Mouse (Mus musculus): Measurements from ENCODE around the gene Cd47. TPM values are rescaled to one million over a fixed set of nuclear protein-coding genes. Genes with fewer than 3 reads are reported as not detected.
A peak's percentile ranks its signal among the peaks of the same experiment; 100 is the strongest.

Cd47 gene
- polyA plus RNA-seq, 1 experiment from 2014 or later = 40.0 TPM

DNA sequence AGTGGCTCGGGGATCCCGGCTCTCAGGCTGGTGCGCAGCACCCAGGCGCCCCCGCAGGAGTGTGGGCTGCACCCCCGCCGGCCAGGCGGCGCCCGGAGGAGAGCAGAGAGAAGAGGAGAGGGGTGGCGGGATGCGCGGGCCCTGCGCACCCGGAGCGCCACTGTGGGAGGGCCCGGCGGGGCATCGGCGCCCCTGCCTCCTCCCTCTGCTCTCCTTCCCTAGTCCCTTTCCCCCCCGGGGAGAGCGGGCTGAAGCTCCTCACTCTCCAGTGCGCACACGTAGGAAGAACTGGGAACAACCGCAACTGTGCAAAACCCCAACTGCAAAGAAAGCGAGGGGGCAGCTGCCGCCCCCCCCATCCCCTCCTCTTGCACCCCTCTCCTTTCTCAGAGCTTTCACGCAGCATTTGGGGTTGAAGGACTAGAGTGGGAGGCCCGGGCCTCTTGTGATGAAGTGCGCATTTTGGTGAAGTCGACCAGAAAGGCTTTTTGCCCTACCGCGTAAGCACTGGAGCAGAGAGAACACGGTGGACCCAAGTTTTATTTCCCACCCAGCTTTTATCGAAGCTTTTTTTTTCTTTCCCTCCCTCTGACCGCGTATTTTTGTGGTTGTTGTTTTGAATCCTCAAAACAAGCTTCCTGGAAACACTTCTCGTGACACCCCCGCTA, 55.6 kb downstream of the Cd47 start:
- Histone ChIP-seq H3K36me3 (no peaks in the 10 kb centered on the region), H3K27me3 (no peaks in the 10 kb centered on the region), H3K4me2 (peak overlapping the region; percentile 72), H3K9me3 (no peaks in the 10 kb centered on the region), H3K4me3 (replicated peaks) (peak overlapping the region; percentile 90), H3K9ac (replicated peaks) (peak overlapping the region; percentile 85), H3K4me1 (replicated peaks) (peaks cover 5% of the 10 kb centered on the region), H3K27ac (peak overlapping the region; percentile 97)
- peak; percentile 78; the same call in 1 of the 2 replicates for ATAC-seq (ENCODE audit: insufficient number of reproducible peaks, insufficient read depth, low FRiP score, low TSS enrichment, low read depth)
- WGBS = under 1% methylated on average over 37 of the region's 39 CpGs

DNA sequence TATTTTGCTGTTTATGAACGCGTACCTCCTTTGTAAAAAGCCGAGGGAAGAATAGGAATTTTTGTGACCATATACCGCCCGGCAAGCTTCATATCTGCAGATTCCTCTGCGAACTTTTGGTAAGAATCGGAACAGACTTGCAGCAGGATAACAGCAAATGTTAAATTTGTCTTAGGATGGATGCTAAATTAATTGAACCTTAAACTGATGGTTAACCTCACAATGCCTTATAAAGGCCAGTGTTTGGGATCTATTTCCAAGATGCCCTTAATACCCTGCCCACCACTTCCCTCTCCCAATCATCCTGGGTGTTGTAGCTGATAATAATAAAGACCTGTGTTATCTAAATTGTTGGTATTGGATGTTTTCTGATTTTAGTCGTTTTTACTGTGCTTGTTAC, 56.3 kb downstream of the Cd47 start:
- WGBS = 38% methylated on average over 8 of the region's 8 CpGs
- no peaks in the 10 kb centered on the region for H3K27me3 ChIP-seq
- peak overlapping the region; percentile 90 for H3K4me3 ChIP-seq (replicated peaks)
- H3K4me1 ChIP-seq (replicated peaks) = peaks cover 5% of the 10 kb centered on the region
- ATAC-seq (ENCODE audit: insufficient number of reproducible peaks, insufficient read depth, low FRiP score, low TSS enrichment, low read depth) = no peak
- H3K36me3 ChIP-seq = no peaks in the 10 kb centered on the region
- peak overlapping the region; percentile 72 for H3K4me2 ChIP-seq
- H3K9me3 ChIP-seq = no peaks in the 10 kb centered on the region
- no peak overlapping the region for H3K27ac ChIP-seq
- peak overlapping the region; percentile 85 for H3K9ac ChIP-seq (replicated peaks)

DNA sequence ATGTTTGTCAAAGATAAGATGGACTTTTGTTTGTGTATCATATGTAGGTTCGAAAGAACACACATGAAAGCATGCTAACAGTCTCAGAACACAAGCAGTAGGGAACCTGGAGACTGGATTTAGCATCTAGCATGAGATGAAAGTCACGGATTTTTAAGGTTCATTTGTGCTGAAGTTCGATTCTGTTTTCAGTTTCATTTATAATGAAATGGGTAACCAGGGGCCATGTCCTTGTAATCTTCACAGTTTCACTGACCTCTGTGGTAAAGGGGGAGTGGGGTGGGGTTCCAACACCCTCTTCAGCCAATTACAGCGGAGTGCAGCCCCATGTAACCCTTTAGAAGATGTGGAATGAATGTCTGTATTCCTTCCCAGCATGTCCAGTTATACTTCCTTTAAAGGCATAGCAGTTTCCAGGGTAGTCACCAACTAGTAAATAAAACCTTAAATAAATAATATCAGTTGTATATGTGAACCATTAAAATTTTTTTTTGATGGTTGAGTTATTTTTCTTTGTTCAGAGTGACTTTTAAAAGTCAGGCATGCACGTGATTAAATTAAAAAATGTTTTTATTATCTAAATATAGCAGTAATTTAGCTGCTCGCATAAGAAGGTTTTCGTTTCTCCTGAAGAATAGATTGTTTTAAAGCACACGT, 57.3 kb downstream of the Cd47 start:
- Histone ChIP-seq H3K9me3 (no peaks in the 10 kb centered on the region), H3K27ac (no peak overlapping the region), H3K36me3 (no peaks in the 10 kb centered on the region), H3K9ac (replicated peaks) (no peak overlapping the region), H3K4me2 (peak overlapping the region; percentile 72), H3K4me1 (replicated peaks) (peaks cover 5% of the 10 kb centered on the region), H3K27me3 (no peaks in the 10 kb centered on the region), H3K4me3 (replicated peaks) (no peak overlapping the region; the same call in 1 of the 2 replicates)
- WGBS = 67% methylated on average over 8 of the region's 8 CpGs
- no peak for ATAC-seq (ENCODE audit: insufficient number of reproducible peaks, insufficient read depth, low FRiP score, low TSS enrichment, low read depth)

DNA sequence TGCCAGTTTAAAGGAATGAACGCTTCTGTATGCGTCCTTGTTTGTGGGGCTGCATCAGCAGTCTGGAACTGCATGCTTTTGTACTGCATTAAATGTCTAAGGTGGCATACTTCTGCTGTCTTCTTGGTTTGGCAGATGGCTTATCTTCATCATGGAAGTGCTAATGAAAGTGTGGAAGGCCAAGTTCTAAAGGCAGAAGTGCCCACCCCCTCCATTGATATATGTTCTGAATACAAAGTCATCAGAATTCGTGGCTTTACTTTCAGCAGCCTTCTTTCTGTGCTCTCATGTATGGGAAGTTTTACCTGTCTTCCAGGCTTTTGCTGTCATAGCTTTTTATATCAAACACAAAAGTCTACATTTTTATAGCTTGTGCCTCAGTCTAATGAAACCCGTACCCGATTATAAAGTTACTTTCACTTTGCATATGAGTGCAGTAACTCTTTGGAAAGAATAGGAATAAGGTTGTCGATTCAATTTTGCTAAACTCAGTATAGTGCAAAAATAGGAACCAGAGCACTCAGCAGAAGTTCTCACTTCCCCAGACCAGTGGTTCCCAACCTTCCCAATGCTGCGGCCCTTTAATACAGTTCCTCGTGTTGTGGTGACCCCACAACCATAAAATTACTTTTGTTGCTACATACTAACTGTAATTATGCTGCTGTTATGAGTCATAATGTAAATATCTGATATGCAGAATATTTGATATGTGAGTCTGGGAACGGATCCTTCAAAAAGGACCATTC, 58.0 kb downstream of the Cd47 start:
- H3K4me2 ChIP-seq = no peak overlapping the region
- WGBS = 79% methylated on average over 9 of the region's 9 CpGs

GRCm38 (mm10) chr16:49858907-49859853, 58.8 kb downstream of the Cd47 start:
- H3K27me3 ChIP-seq = no peaks in the 10 kb centered on the region
- H3K27ac ChIP-seq = no peak overlapping the region
- H3K4me1 ChIP-seq (replicated peaks) = peaks cover 5% of the 10 kb centered on the region
- H3K36me3 ChIP-seq = no peaks in the 10 kb centered on the region
- 78% methylated on average over 4 of the region's 4 CpGs for WGBS
- H3K9ac ChIP-seq (replicated peaks) = no peak overlapping the region
- no peak for ATAC-seq (ENCODE audit: insufficient number of reproducible peaks, insufficient read depth, low FRiP score, low TSS enrichment, low read depth)
- no peaks in the 10 kb centered on the region for H3K9me3 ChIP-seq
- H3K4me3 ChIP-seq (replicated peaks) = no peak overlapping the region
- H3K4me2 ChIP-seq = no peak overlapping the region

More for the DNA sequence above, 58.0 kb downstream of the Cd47 start:
- Histone ChIP-seq H3K27me3 (no peaks in the 10 kb centered on the region), H3K27ac (no peak overlapping the region), H3K4me1 (replicated peaks) (peaks cover 5% of the 10 kb centered on the region), H3K36me3 (no peaks in the 10 kb centered on the region), H3K4me3 (replicated peaks) (no peak overlapping the region), H3K9me3 (no peaks in the 10 kb centered on the region), H3K9ac (replicated peaks) (no peak overlapping the region; the same call in 1 of the 2 replicates)
- ATAC-seq (ENCODE audit: insufficient number of reproducible peaks, insufficient read depth, low FRiP score, low TSS enrichment, low read depth) = no peak

DNA sequence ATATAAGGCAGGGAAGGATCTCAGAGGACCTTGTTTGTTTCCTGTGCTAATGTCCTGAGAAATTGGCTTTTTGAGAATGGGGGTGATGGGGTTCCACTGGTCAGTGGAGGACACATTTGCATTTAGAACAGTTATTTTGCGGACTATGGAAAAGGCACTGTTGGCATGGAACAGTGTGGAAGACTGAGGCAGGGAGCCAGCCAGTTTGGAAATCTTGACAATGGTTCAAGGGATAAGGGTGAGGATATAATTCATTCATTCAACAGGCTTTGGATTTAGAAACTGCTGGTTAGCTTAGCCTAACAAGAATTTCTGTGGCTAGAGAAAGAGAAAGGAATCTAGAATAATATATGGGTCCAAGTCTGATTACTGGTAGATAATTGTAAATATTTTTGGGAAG, 61.7 kb downstream of the Cd47 start:
- H3K4me3 ChIP-seq (replicated peaks) = no peak overlapping the region
- H3K36me3 ChIP-seq = no peaks in the 10 kb centered on the region
- no peak overlapping the region for H3K4me2 ChIP-seq
- peaks cover 5% of the 10 kb centered on the region for H3K4me1 ChIP-seq (replicated peaks)
- no peaks in the 10 kb centered on the region for H3K27me3 ChIP-seq
- H3K27ac ChIP-seq = no peak overlapping the region
- peaks cover 5% of the 10 kb centered on the region; the same call in 1 of the 2 replicates for H3K9me3 ChIP-seq
- no peak overlapping the region for H3K9ac ChIP-seq (replicated peaks)
- no peak for ATAC-seq (ENCODE audit: insufficient number of reproducible peaks, insufficient read depth, low FRiP score, low TSS enrichment, low read depth)
- WGBS = 94% methylated on average over 1 of the region's 1 CpGs

DNA sequence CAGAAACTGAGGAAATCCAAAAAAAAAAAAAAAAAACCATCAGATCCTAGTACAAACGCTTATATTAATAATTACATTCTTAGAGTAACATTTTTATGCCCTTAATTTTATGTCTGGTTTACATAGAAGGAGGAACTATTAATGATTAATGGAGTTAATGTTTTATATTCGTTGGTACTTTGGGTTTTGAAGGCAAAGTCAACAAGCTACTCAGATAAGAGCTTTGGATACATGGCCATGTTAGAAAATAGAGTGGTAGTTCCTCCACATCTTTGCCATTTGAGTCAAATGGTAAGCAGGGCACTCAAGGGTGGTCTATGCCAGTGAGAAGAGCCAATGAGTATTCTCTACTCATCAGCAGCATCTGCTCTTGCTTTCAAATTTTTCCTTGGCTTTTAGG, 66.3 kb downstream of the Cd47 start:
- 81% methylated on average over 2 of the region's 2 CpGs for WGBS

GRCm38 (mm10) chr16:49868278-49868677, 67.9 kb downstream of the Cd47 start:
- Histone ChIP-seq H3K4me1 (replicated peaks) (no peaks in the 10 kb centered on the region), H3K27ac (no peak overlapping the region), H3K4me3 (replicated peaks) (no peak overlapping the region), H3K4me2 (no peak overlapping the region), H3K27me3 (no peaks in the 10 kb centered on the region), H3K9me3 (peaks cover 5% of the 10 kb centered on the region; the same call in 1 of the 2 replicates), H3K9ac (replicated peaks) (no peak overlapping the region), H3K36me3 (peaks cover 20% of the 10 kb centered on the region)
- WGBS = 91% methylated on average over 1 of the region's 1 CpGs
- no peak for ATAC-seq (ENCODE audit: insufficient number of reproducible peaks, insufficient read depth, low FRiP score, low TSS enrichment, low read depth)

More for the DNA sequence above, 66.3 kb downstream of the Cd47 start:
- H3K4me2 ChIP-seq = no peak overlapping the region
- H3K27me3 ChIP-seq = no peaks in the 10 kb centered on the region
- no peaks in the 10 kb centered on the region for H3K4me1 ChIP-seq (replicated peaks)
- ATAC-seq (ENCODE audit: insufficient number of reproducible peaks, insufficient read depth, low FRiP score, low TSS enrichment, low read depth) = no peak
- no peak overlapping the region for H3K9ac ChIP-seq (replicated peaks)
- peaks cover 5% of the 10 kb centered on the region; the same call in 1 of the 2 replicates for H3K9me3 ChIP-seq
- peaks cover 20% of the 10 kb centered on the region for H3K36me3 ChIP-seq
- H3K27ac ChIP-seq = no peak overlapping the region
- no peak overlapping the region for H3K4me3 ChIP-seq (replicated peaks)

GRCm38 (mm10) chr16:49873918-49874317, 73.6 kb downstream of the Cd47 start:
- Histone ChIP-seq H3K27me3 (no peaks in the 10 kb centered on the region), H3K9ac (replicated peaks) (no peak overlapping the region), H3K4me2 (no peak overlapping the region), H3K4me3 (replicated peaks) (no peak overlapping the region), H3K4me1 (replicated peaks) (no peaks in the 10 kb centered on the region), H3K9me3 (no peaks in the 10 kb centered on the region), H3K36me3 (peaks cover 7% of the 10 kb centered on the region; the same call in 1 of the 2 replicates), H3K27ac (no peak overlapping the region)
- WGBS = 85% methylated on average over 2 of the region's 2 CpGs
- no peak for ATAC-seq (ENCODE audit: insufficient number of reproducible peaks, insufficient read depth, low FRiP score, low TSS enrichment, low read depth)

- no peak overlapping the region for H3K4me3 ChIP-seq (replicated peaks)
- H3K36me3 ChIP-seq = peaks cover under 1% of the 10 kb centered on the region; the same call in 1 of the 2 replicates
- no peak overlapping the region for H3K4me2 ChIP-seq
- H3K4me1 ChIP-seq (replicated peaks) = no peaks in the 10 kb centered on the region
- no peak overlapping the region for H3K27ac ChIP-seq
- 73% methylated on average over 1 of the region's 1 CpGs for WGBS
- no peak for ATAC-seq (ENCODE audit: insufficient number of reproducible peaks, insufficient read depth, low FRiP score, low TSS enrichment, low read depth)
- no peaks in the 10 kb centered on the region for H3K27me3 ChIP-seq
- no peak overlapping the region for H3K9ac ChIP-seq (replicated peaks)
- H3K9me3 ChIP-seq = no peaks in the 10 kb centered on the region
Measured at GRCm38 (mm10) chr16:49874546-49874945, 74.2 kb downstream of the Cd47 start.
